Comparison of ENCODE assay signal across 8 mouse cellular contexts in the genomic region with DNA sequence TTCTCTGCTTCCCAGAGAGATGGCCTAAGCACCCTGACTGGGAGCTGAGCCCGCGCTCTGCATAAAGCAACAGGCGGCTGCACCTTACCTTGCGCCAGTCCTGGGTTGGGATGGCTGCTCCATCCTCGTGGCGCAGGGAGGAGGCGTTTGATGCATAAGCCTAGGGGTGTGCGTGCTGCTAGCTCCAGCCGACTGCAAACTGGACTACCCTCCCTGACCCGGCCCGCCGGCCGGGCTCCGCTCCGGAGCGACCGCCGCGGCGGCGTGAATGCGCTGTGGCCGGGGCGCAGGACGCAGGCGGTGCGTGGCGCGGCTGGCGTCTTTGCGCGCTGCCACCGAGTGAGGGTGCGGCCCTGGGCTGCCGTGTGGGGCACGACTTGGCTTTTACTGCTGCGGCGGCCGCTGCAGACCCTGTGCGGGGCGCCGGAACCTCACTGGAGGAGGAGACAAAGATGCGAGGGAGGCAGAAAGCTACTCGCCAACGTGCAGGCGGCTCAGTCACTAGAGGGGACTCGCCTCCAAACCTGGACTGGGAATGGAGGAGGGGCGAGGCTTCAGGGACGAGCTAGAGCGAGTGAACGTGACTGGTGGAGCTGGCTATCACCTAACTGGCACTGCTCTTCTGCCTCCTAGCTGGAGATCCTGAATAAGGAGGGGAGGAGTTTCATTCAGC. TPM values are rescaled to one million over a fixed set of nuclear protein-coding genes. Genes with fewer than 3 reads are reported as not detected.
DNase-seq lines count a peak whose midpoint lies in the region; ATAC-seq and TF ChIP-seq lines count a peak whose summit lies in the region.

Gene Lrrc3b (minus strand): TSS at position 503 of the 673 bp plus-strand sequence.

- DNase-seq in Muller cell, postnatal 12 days (ENCODE audit: inconsistent ontology term) = peak; percentile 33
- DNase-seq in forebrain, embryonic 14.5 days (ENCODE audit: low spot score) = peak; percentile 63
- DNase-seq in heart, postnatal 25 days (ENCODE audit: low spot score) = peak; percentile 40
- peak; percentile 46 to 59 for DNase-seq in layer of hippocampus, adult 2 months (ENCODE audit: low spot score in 2 of 2)
- DNase-seq in liver, postnatal 0 days = no peak
- DNase-seq in right cerebral cortex, postnatal 25 days = peak; percentile 77
- no peak for DNase-seq in spleen, postnatal 36 days (ENCODE audit: low spot score in 2 of 2)

- H3K4me2 ChIP-seq in forebrain, embryonic 14.5 days (ENCODE audit: low read length) = peak within 1 kb of the TSS; percentile 91
- H3K4me2 ChIP-seq in liver, postnatal 0 days (ENCODE audit: low read depth, low read length) = peak within 1 kb of the TSS; percentile 53

- peak within 1 kb of the TSS; percentile 39; the same call in 1 of the 2 replicates for H3K27ac ChIP-seq in forebrain, embryonic 14.5 days (ENCODE audit: low read depth, low read length)
- H3K27ac ChIP-seq in layer of hippocampus, adult 2 months = peak within 1 kb of the TSS; percentile 91
- no peak within 1 kb of the TSS for H3K27ac ChIP-seq in liver, postnatal 0 days (ENCODE audit: low read depth)

- TF ChIP-seq CTCF in layer of hippocampus, adult 2 months (conservative IDR thresholded peaks at IDR 0.05) = peak; percentile 26; the same call in 1 of the 2 replicates
- TF ChIP-seq CTCF in liver, postnatal 0 days (IDR thresholded peaks at IDR 0.05; ENCODE audit: low read depth) = no peak

- 0% methylated on average over 35 of the region's 51 CpGs for WGBS in forebrain, embryonic 14.5 days
- WGBS in liver, postnatal 0 days (ENCODE audit: insufficient replicate concordance) = 2% methylated on average over 51 of the region's 51 CpGs

- H3K36me3 ChIP-seq in forebrain, embryonic 14.5 days (ENCODE audit: control insufficient read depth, insufficient read depth, low read length) = no peaks in the 10 kb centered on the region
- no peaks in the 10 kb centered on the region for H3K36me3 ChIP-seq in liver, postnatal 0 days (replicated peaks; ENCODE audit: insufficient read depth, low read length)

- no peak for TF ChIP-seq EP300 in liver, postnatal 0 days (IDR thresholded peaks at IDR 0.05; ENCODE audit: low read depth)

- H3K4me3 ChIP-seq in forebrain, embryonic 14.5 days (ENCODE audit: low read depth, low read length) = peak within 1 kb of the TSS; percentile 50
- peak within 1 kb of the TSS; percentile 69 for H3K4me3 ChIP-seq in layer of hippocampus, adult 2 months
- H3K4me3 ChIP-seq in liver, postnatal 0 days (ENCODE audit: low read depth, low read length) = peak within 1 kb of the TSS; percentile 30

- H3K27me3 ChIP-seq in forebrain, embryonic 14.5 days (replicated peaks; ENCODE audit: control insufficient read depth, insufficient read depth, low read length) = peaks cover 12% of the 10 kb centered on the region
- peaks cover 23% of the 10 kb centered on the region for H3K27me3 ChIP-seq in liver, postnatal 0 days (ENCODE audit: insufficient read depth, low read length)

- peak within 1 kb of the TSS; percentile 65 for H3K9ac ChIP-seq in forebrain, embryonic 14.5 days (ENCODE audit: low read length)
- no peak within 1 kb of the TSS for H3K9ac ChIP-seq in liver, postnatal 0 days (replicated peaks)

- H3K4me1 ChIP-seq in forebrain, embryonic 14.5 days (ENCODE audit: control insufficient read depth, insufficient read depth, low read length) = no peaks in the 10 kb centered on the region
- no peaks in the 10 kb centered on the region for H3K4me1 ChIP-seq in liver, postnatal 0 days (ENCODE audit: insufficient read depth)

- intact Hi-C loops in heart, postnatal 25 days (cut with DNase I) = loop anchor here (5.0 kb wide), 3 partner anchors 66 to 444 kb away; no protein-coding TSS in a partner anchor

- peak; percentile 86 for ATAC-seq in cerebellum, adult (ENCODE audit: insufficient number of reproducible peaks, low FRiP score, low TSS enrichment)
- peak; percentile 89 for ATAC-seq in forebrain, embryonic 14.5 days
- ATAC-seq in liver, postnatal 0 days = no peak

- H3K9me3 ChIP-seq in forebrain, embryonic 14.5 days (replicated peaks; ENCODE audit: control insufficient read depth, low read length) = no peaks in the 10 kb centered on the region
- H3K9me3 ChIP-seq in liver, postnatal 0 days (ENCODE audit: low read length) = no peaks in the 10 kb centered on the region

RNA-seq across cellular contexts. Expression of gene Lrrc3b, which starts in this region (rescaled TPM):
- polyA plus RNA-seq in forebrain, embryonic 14.5 days (2014; fragmentation: Nextera tagmentation; extraction: Ambion mirVana) = 5.5 and 7.7 TPM in 2 replicates
- total RNA-seq in heart, postnatal 25 days (2021) = 10 to 100 TPM; 30.1 to 32.8 TPM
- total RNA-seq in layer of hippocampus, adult 2 months (2021) = 1 to 10 TPM; 8.3 to 9.7 TPM
- polyA plus RNA-seq in liver, postnatal 0 days (2015; fragmentation: Nextera tagmentation; extraction: Ambion mirVana) = not detected in 2 replicates

Comparison
In these comparisons a context has a peak if more than half of its experiments do, and no peak if none do; other contexts are left out.
1. DNase-seq: peak in Muller cell, postnatal 12 days (single experiment), forebrain, embryonic 14.5 days (single experiment), heart, postnatal 25 days (single experiment), layer of hippocampus, adult 2 months (2 of 2) and right cerebral cortex, postnatal 25 days (single experiment); none in liver, postnatal 0 days (single experiment) and spleen, postnatal 36 days (0 of 2).
2. Peak in every context shown above with its lines, with median percentiles within 50 percentile points of each other: H3K4me3 ChIP-seq.